Mouse (Mus musculus) CH12.LX (cell line): Measurements from ENCODE around the gene Lifr. TPM values are rescaled to one million over a fixed set of nuclear protein-coding genes. Genes with fewer than 3 reads are reported as not detected.

Experiments used
- DNase-seq: peaks from one replicate; pipeline ENCODE4 v3.0.0-alpha.2; 2013; ENCODE audit errors: extremely low read depth
- H3K27ac ChIP-seq: 2 replicates; pipeline ENCODE4 v1.5.1; 2012; ENCODE audit warnings: low read depth, mild to moderate bottlenecking, control low read depth, moderate library complexity; ENCODE audit not compliant: insufficient read depth
- H3K27me3 ChIP-seq: replicated peaks from 2 replicates; pipeline ENCODE3; 2012; ENCODE audit warnings: inconsistent platforms
- H3K36me3 ChIP-seq, 2 experiments: replicated peaks in 1 of 2; 2 replicates each; pipeline versions ENCODE3 to v1.6.1; 2012; ENCODE audit warnings: inconsistent platforms in 1 of 2, low read length in 1 of 2, mild to moderate bottlenecking in 1 of 2, mixed read lengths in 1 of 2, moderate library complexity in 1 of 2; ENCODE audit not compliant: control insufficient read depth in 1 of 2, insufficient read depth in 1 of 2
- H3K4me1 ChIP-seq, 2 experiments: 2 replicates each; pipeline ENCODE4 v1.6.1; 2012; ENCODE audit warnings: inconsistent platforms in 1 of 2, moderate library complexity in 1 of 2; ENCODE audit not compliant: insufficient read depth in 2 of 2, control insufficient read depth in 1 of 2
- H3K4me2 ChIP-seq: 2 replicates; pipeline ENCODE4 v1.6.1; 2012; ENCODE audit warnings: low read depth, mild to moderate bottlenecking, control low read depth; ENCODE audit not compliant: poor library complexity, insufficient read depth, severe bottlenecking
- H3K4me3 ChIP-seq, 3 experiments: fragments of 150-350 bp in 1 of 3; sonication (generic) in 1 of 3; replicated peaks in 1 of 3; 2 replicates each; pipeline versions ENCODE3 to v1.5.1; 2011 to 2012; ENCODE audit warnings: low read depth in 2 of 3, low read length in 2 of 3, mild to moderate bottlenecking in 2 of 3, moderate library complexity in 2 of 3, control low read depth in 1 of 3, improper control_type of control experiment in 1 of 3, inconsistent platforms in 1 of 3, mixed read lengths in 1 of 3; ENCODE audit not compliant: poor library complexity in 1 of 3
- H3K79me2 ChIP-seq: replicated peaks from 2 replicates; pipeline ENCODE4 v1.6.1; 2012; ENCODE audit warnings: mild to moderate bottlenecking, moderate library complexity; ENCODE audit not compliant: control insufficient read depth, poor library complexity, insufficient read depth, severe bottlenecking; ENCODE audit errors: extremely low read depth
- H3K9ac ChIP-seq: 2 replicates; pipeline ENCODE4 v1.6.1; 2012; ENCODE audit warnings: low read depth, mild to moderate bottlenecking, control low read depth, moderate library complexity; ENCODE audit not compliant: insufficient read depth
- H3K9me3 ChIP-seq: replicated peaks from 2 replicates; pipeline ENCODE3; 2012; ENCODE audit warnings: low read length, inconsistent platforms, mixed read lengths
- BHLHE40 ChIP-seq: IDR thresholded peaks from 2 replicates; pipeline ENCODE4 v1.6.1; 2011; ENCODE audit warnings: mild to moderate bottlenecking, low read depth, low read length, improper control_type of control experiment
- CHD2 ChIP-seq: IDR thresholded peaks from 2 replicates; pipeline ENCODE4 v1.6.1; 2011; ENCODE audit warnings: low read length, improper control_type of control experiment
- CTCF ChIP-seq, 2 experiments: IDR thresholded peaks in 1 of 2; conservative IDR thresholded peaks in 1 of 2; 2 replicates each; pipeline ENCODE4 v1.5.1; 2011 to 2012; ENCODE audit warnings: low read depth in 2 of 2, low read length in 2 of 2, improper control_type of control experiment in 1 of 2, inconsistent platforms in 1 of 2, mild to moderate bottlenecking in 1 of 2, moderate library complexity in 1 of 2
- EP300 ChIP-seq: IDR thresholded peaks from 2 replicates; pipeline ENCODE4 v1.6.1; 2011; ENCODE audit warnings: low read length, improper control_type of control experiment
- GABPA ChIP-seq: IDR thresholded peaks from 2 replicates; pipeline ENCODE4 v1.6.1; 2012; ENCODE audit warnings: low read depth, low read length, improper control_type of control experiment, inconsistent platforms; ENCODE audit not compliant: insufficient replicate concordance
- IRF4 ChIP-seq: IDR thresholded peaks from 2 replicates; pipeline ENCODE4 v1.6.1; 2014; ENCODE audit warnings: low read depth, mild to moderate bottlenecking, inconsistent platforms, low read length, improper control_type of control experiment
- JUN ChIP-seq: IDR thresholded peaks from 2 replicates; pipeline ENCODE4 v1.6.1; 2011; ENCODE audit warnings: low read depth, mild to moderate bottlenecking, low read length, improper control_type of control experiment, moderate library complexity; ENCODE audit not compliant: insufficient read depth
- JUND ChIP-seq: conservative IDR thresholded peaks from 2 replicates; pipeline ENCODE4 v1.6.1; 2011; ENCODE audit warnings: low read depth, low read length, improper control_type of control experiment
- KAT2A ChIP-seq: IDR thresholded peaks from 2 replicates; pipeline ENCODE4 v1.6.1; 2012; ENCODE audit warnings: low read length, improper control_type of control experiment, inconsistent platforms; ENCODE audit not compliant: insufficient replicate concordance
- MAFK ChIP-seq: IDR thresholded peaks from 2 replicates; pipeline ENCODE4 v1.6.1; 2011; ENCODE audit warnings: low read length, improper control_type of control experiment; ENCODE audit not compliant: insufficient replicate concordance
- MEF2A ChIP-seq: IDR thresholded peaks from 2 replicates; pipeline ENCODE4 v1.6.1; 2014; ENCODE audit warnings: low read depth, mild to moderate bottlenecking, inconsistent platforms, low read length, improper control_type of control experiment, borderline replicate concordance
- MXI1 ChIP-seq: IDR thresholded peaks from 2 replicates; pipeline ENCODE4 v1.6.1; 2011; ENCODE audit warnings: mild to moderate bottlenecking, low read depth, low read length, improper control_type of control experiment
- MYC ChIP-seq: IDR thresholded peaks from 2 replicates; pipeline ENCODE4 v1.6.1; 2011; ENCODE audit warnings: low read depth, mild to moderate bottlenecking, improper control_type of control experiment, low read length
- NRF1 ChIP-seq: IDR thresholded peaks from 2 replicates; pipeline ENCODE4 v1.6.1; 2014; ENCODE audit warnings: low read depth, mild to moderate bottlenecking, inconsistent platforms, low read length, improper control_type of control experiment, moderate library complexity
- POLR2A ChIP-seq: IDR thresholded peaks from 2 replicates; pipeline ENCODE4 v1.6.1; 2011; ENCODE audit warnings: low read depth, mild to moderate bottlenecking, improper control_type of control experiment, low read length
- POLR2AphosphoS2 ChIP-seq: IDR thresholded peaks from 2 replicates; pipeline ENCODE4 v1.6.1; 2011; ENCODE audit warnings: low read depth, low read length, improper control_type of control experiment
- RAD21 ChIP-seq: IDR thresholded peaks from 2 replicates; pipeline ENCODE4 v1.6.1; 2011; ENCODE audit warnings: low read depth, mild to moderate bottlenecking, low read length, improper control_type of control experiment, moderate library complexity
- RCOR1 ChIP-seq: conservative IDR thresholded peaks from 2 replicates; pipeline ENCODE4 v1.6.1; 2012; ENCODE audit warnings: low read depth, mild to moderate bottlenecking, inconsistent platforms, low read length, improper control_type of control experiment
- SIN3A ChIP-seq: IDR thresholded peaks from 2 replicates; pipeline ENCODE4 v1.6.1; 2012; ENCODE audit warnings: low read length, improper control_type of control experiment, inconsistent platforms
- TBP ChIP-seq: conservative IDR thresholded peaks from 2 replicates; pipeline ENCODE4 v1.6.1; 2011; ENCODE audit warnings: low read depth, low read length, improper control_type of control experiment
- UBTF ChIP-seq: IDR thresholded peaks from 2 replicates; pipeline ENCODE4 v1.6.1; 2012; ENCODE audit warnings: low read depth, mild to moderate bottlenecking, inconsistent platforms, low read length, improper control_type of control experiment, moderate library complexity
- USF2 ChIP-seq: conservative IDR thresholded peaks from 2 replicates; pipeline ENCODE4 v1.6.1; 2011; ENCODE audit warnings: low read depth, low read length, improper control_type of control experiment
- ZC3H11A ChIP-seq: IDR thresholded peaks from 2 replicates; pipeline ENCODE4 v1.6.1; 2012; ENCODE audit warnings: low read depth, mild to moderate bottlenecking, inconsistent platforms, low read length, improper control_type of control experiment
- ZKSCAN1 ChIP-seq: IDR thresholded peaks from 2 replicates; pipeline ENCODE4 v1.6.1; 2012; ENCODE audit warnings: low read depth, inconsistent platforms, low read length, improper control_type of control experiment, borderline replicate concordance
- ZMIZ1 ChIP-seq: IDR thresholded peaks from 2 replicates; pipeline ENCODE4 v1.6.1; 2012; ENCODE audit warnings: low read depth, mild to moderate bottlenecking, inconsistent platforms, low read length, improper control_type of control experiment
- ZNF384 ChIP-seq: IDR thresholded peaks from 2 replicates; pipeline ENCODE4 v1.6.1; 2012; ENCODE audit warnings: low read depth, low read length, improper control_type of control experiment, inconsistent platforms
- dilution Hi-C: fragments of 300-500 bp; cut with MboI; formaldehyde crosslinking; loops from 2 replicates; pipeline ENCODE4 v1.14.3; 2020; ENCODE audit warnings: low sequenced_read_pairs; ENCODE audit not compliant: extremely low pct_unique_long_range_greater_than_20kb, extremely low pct_ligation_motif_present
- in situ Hi-C: fragments of 300-500 bp; cut with MboI; formaldehyde crosslinking; loops from 3 replicates; pipeline ENCODE4 v1.14.3; 2019; ENCODE audit warnings: low sequenced_read_pairs, low pct_ligation_motif_present, low pct_unique_long_range_greater_than_20kb, mixed read lengths
- polyA plus RNA-seq: library from polyadenylated mRNA; unstranded; fragments of >175 nt; gene quantifications from 2 replicates; pipeline ENCODE4 v1.2.1, GENCODE M21; 2012; ENCODE audit warnings: low read depth; ENCODE audit not compliant: insufficient read length
- total RNA-seq, 2 experiments: library from RNA; depleted of rRNA; stranded (reverse); fragments of 300-350 nt in 1 of 2; fragments of >200 nt in 1 of 2; gene quantifications; 2 replicates each; pipeline ENCODE4 v1.2.3; 2012 to 2014

The Lifr gene
- total and polyA plus RNA-seq, 3 experiments = 0.03 TPM; not detected in 2

DNA sequence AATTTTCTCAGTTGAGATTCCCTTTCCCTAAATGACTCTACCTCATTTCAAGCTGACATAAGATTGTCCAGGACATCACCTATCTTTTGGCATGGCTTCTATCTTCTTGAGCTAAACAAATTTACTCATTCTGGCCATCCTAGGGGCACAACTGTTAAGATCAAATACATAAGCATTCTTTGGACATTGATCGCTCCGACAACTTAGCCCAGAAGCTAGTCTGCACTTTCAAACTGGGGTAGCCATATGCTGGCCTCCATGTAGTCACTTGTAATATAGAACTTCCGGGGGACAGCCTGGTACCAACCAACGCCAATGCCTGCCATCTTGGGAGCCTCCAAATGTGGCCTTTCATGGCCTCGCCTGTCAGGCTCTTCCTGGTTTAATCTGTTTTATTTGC lies 112.6 kb downstream of the Lifr start:
- dilution Hi-C loops = no loop called here

DNA sequence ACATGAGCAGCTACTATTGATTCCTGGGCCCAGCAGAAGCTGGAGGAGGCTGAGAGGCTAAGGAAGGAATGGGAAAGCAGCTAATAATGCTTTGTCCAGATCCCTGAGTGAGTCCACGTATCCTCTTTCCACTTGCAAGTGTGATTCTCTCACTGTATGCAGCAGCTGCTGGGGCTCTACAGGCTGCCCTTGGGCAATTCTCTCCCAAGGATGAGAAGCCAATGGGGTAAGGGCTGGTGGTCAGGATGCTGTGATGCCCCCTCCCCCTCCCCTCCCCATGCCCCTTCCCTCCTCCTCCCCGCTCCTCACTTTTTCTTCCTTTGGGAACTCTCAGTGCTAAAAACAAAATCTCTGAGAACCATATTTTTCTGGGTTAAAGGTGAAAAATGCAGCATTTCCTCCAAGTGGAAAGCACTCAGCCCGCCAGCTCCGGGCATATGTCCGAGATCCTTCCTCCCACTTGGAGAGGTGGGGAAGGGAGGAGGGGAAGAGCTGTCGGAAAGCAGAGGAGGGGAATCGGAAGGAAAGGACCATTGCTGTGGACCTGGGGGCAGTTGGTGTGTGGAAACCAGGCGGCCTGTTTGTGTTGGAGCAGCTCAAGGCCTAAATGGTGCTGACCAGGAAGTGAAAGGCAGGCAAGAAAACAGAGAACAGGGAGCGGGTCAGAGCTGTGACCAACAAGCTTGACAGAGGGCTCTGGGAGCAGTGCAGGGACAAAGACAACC lies 113.4 kb downstream of the Lifr start:
- dilution Hi-C loops = no loop called here

More for the DNA sequence above, 112.6 kb downstream of the Lifr start:
- in situ Hi-C loops = no loop called here
- peaks cover 95% of the 10 kb centered on the region for H3K27me3 ChIP-seq
- no peaks in the 10 kb centered on the region for H3K9me3 ChIP-seq
- no peaks in the 10 kb centered on the region for H3K4me1 ChIP-seq
- H3K36me3 ChIP-seq = no peaks in the 10 kb centered on the region
- H3K4me2 ChIP-seq = no peak overlapping the region
- H3K4me3 ChIP-seq = no peak overlapping the region
- no peak for DNase-seq
- H3K79me2 ChIP-seq = no peaks in the 10 kb centered on the region
- no peak overlapping the region for H3K27ac ChIP-seq
- no peak overlapping the region for H3K9ac ChIP-seq
- TF ChIP-seq JUN (no peak), GABPA (no peak), SIN3A (no peak)

DNA sequence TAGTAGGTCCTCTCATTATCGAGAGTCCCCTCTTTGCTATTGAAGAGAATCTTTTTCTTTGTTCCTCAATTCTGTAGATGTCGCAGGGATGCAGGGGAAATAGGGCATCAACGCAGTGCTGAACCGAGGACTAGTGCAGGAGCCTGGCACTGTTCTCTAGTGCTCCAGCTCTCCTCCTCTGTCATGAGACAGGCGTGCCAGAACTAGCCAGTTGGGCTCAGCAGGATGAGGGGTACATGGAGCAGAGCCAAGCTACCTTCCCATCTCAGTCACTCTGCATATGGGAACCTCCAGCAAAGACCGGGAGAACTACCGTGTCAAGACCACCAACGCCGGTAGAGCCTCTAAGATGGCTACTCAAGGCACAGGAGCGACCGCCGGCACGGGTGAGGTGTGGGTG lies 114.5 kb downstream of the Lifr start:
- no peaks in the 10 kb centered on the region for H3K36me3 ChIP-seq
- no peak overlapping the region for H3K9ac ChIP-seq
- no peak for DNase-seq
- no peaks in the 10 kb centered on the region for H3K9me3 ChIP-seq
- in situ Hi-C loops (no loop called here), dilution Hi-C loops (no loop called here)
- H3K4me3 ChIP-seq = no peak overlapping the region
- peaks cover 97% of the 10 kb centered on the region for H3K27me3 ChIP-seq
- no peaks in the 10 kb centered on the region for H3K4me1 ChIP-seq
- H3K4me2 ChIP-seq = no peak overlapping the region
- H3K79me2 ChIP-seq = no peaks in the 10 kb centered on the region
- H3K27ac ChIP-seq = no peak overlapping the region
- no peak for TF ChIP-seq USF2
- no peak for TF ChIP-seq TBP
- no peak for TF ChIP-seq CTCF (conservative IDR thresholded peaks at IDR 0.05 in 1 of 2, IDR thresholded peaks at IDR 0.05 in 1 of 2; ENCODE audit: low read depth in 2 of 2, low read length in 2 of 2)
- no peak for TF ChIP-seq JUN
- TF ChIP-seq MXI1 = no peak
- no peak for TF ChIP-seq NRF1
- TF ChIP-seq KAT2A = no peak
- TF ChIP-seq MEF2A = no peak
- no peak for TF ChIP-seq RAD21
- no peak for TF ChIP-seq POLR2A
- no peak for TF ChIP-seq ZC3H11A
- TF ChIP-seq JUND = no peak
- no peak for TF ChIP-seq GABPA
- no peak for TF ChIP-seq ZMIZ1
- no peak for TF ChIP-seq RCOR1
- no peak for TF ChIP-seq IRF4
- TF ChIP-seq MAFK = no peak

More for the DNA sequence above, 113.4 kb downstream of the Lifr start:
- Histone ChIP-seq H3K4me2 (no peak overlapping the region), H3K27ac (no peak overlapping the region)
- TF ChIP-seq POLR2A (no peak), MXI1 (no peak), MYC (no peak), RCOR1 (no peak), ZC3H11A (no peak), JUND (no peak), USF2 (no peak), SIN3A (no peak), UBTF (no peak), MAFK (no peak), BHLHE40 (no peak), EP300 (no peak), POLR2AphosphoS2 (no peak), GABPA (no peak), RAD21 (no peak), NRF1 (no peak), JUN (no peak), CHD2 (no peak), ZNF384 (no peak), ZKSCAN1 (no peak)
- TF ChIP-seq, all 38 proteins: peak for 0
- in situ Hi-C loops = no loop called here
- Histone ChIP-seq H3K4me3 (no peak overlapping the region), H3K9ac (no peak overlapping the region), H3K27me3 (peaks cover 97% of the 10 kb centered on the region), H3K79me2 (no peaks in the 10 kb centered on the region), H3K9me3 (no peaks in the 10 kb centered on the region), H3K4me1 (no peaks in the 10 kb centered on the region), H3K36me3 (no peaks in the 10 kb centered on the region)
- no peak for DNase-seq
